In genomic region chr13:48845308-48845707, GRCm38 (mm10) we compare ENCODE assay signal across 1 mouse cellular context.
TF ChIP-seq lines count a peak whose summit lies in the region.

No protein-coding gene starts in this region.

TF ChIP-seq in MEL, 35 proteins besides CTCF, POLR2A, EP300 and RAD21 (continued from another document):
- TF ChIP-seq USF2 (IDR thresholded peaks at IDR 0.05; ENCODE audit: borderline replicate concordance in 1 of 2, insufficient read depth in 1 of 2, low read depth in 1 of 2, low read length in 2 of 2) (no peak), SMC3 (IDR thresholded peaks at IDR 0.05; ENCODE audit: low read depth, low read length) (no peak), POLR2AphosphoS2 (IDR thresholded peaks at IDR 0.05; ENCODE audit: low read length) (no peak; the same call in 1 of the 2 replicates), ZNF384 (IDR thresholded peaks at IDR 0.05; ENCODE audit: low read depth, low read length) (no peak), MXI1 (IDR thresholded peaks at IDR 0.05; ENCODE audit: low read depth, low read length) (peak; percentile 54; the same call in 1 of the 2 replicates), CHD1 (IDR thresholded peaks at IDR 0.05; ENCODE audit: low read depth, low read length) (no peak), ZMIZ1 (IDR thresholded peaks at IDR 0.05; ENCODE audit: low read depth, low read length) (no peak)
